Mouse (Mus musculus) thymus, postnatal 36 days (tissue): ENCODE data around the gene Samd14.

ENCODE experiments used
- DNase-seq, 2 experiments: peaks; one replicate each; pipeline ENCODE4 v3.0.0; 2022; ENCODE audit warnings: mixed read lengths in 2 of 2

Gene Samd14

GRCm38 (mm10) chr11:95074694-95075093 lies 65.0 kb downstream of the Samd14 start:
- no peak for DNase-seq

- no peak for DNase-seq
These were observed 65.7 kb downstream of the Samd14 start for GRCm38 (mm10) chr11:95075197-95076040.
